Mouse (Mus musculus): ENCODE results near the gene Ubash3b. TPM values are rescaled to one million over a fixed set of nuclear protein-coding genes. Genes with fewer than 3 reads are reported as not detected.

Ubash3b gene
- polyA plus RNA-seq, 1 experiment from 2014 or later, result 11.3 TPM

- no peak overlapping the region for H3K27ac ChIP-seq
- 70% methylated on average over 13 of the region's 13 CpGs for WGBS
- H3K9ac ChIP-seq, result no peak overlapping the region
- no peaks in the 10 kb centered on the region for H3K36me3 ChIP-seq
- no peaks in the 10 kb centered on the region for H3K27me3 ChIP-seq
- no peak for ATAC-seq (ENCODE audit: insufficient number of reproducible peaks, insufficient read depth, low FRiP score, low TSS enrichment)
- no peaks in the 10 kb centered on the region for H3K4me1 ChIP-seq
- H3K4me2 ChIP-seq (replicated peaks), result no peak overlapping the region
- H3K9me3 ChIP-seq, result no peaks in the 10 kb centered on the region
- no peak overlapping the region for H3K4me3 ChIP-seq
These were observed 149.7 kb downstream of the Ubash3b start for GRCm38 (mm10) chr9:41011512-41012436.

GRCm38 (mm10) chr9:41007785-41008184 is 153.7 kb downstream of the Ubash3b start:
- Histone ChIP-seq H3K27ac (no peak overlapping the region), H3K9me3 (no peaks in the 10 kb centered on the region), H3K4me2 (replicated peaks) (no peak overlapping the region), H3K36me3 (no peaks in the 10 kb centered on the region), H3K4me1 (no peaks in the 10 kb centered on the region), H3K4me3 (no peak overlapping the region), H3K9ac (no peak overlapping the region), H3K27me3 (no peaks in the 10 kb centered on the region)
- ATAC-seq (ENCODE audit: insufficient number of reproducible peaks, insufficient read depth, low FRiP score, low TSS enrichment), result no peak
- WGBS, result 7% methylated on average over 1 of the region's 1 CpGs

- 62% methylated on average over 4 of the region's 4 CpGs for WGBS
- Histone ChIP-seq H3K4me3 (no peak within 1 kb of the TSS), H3K9ac (no peak within 1 kb of the TSS), H3K9me3 (no peaks in the 10 kb centered on the region), H3K36me3 (no peaks in the 10 kb centered on the region), H3K4me2 (replicated peaks) (no peak within 1 kb of the TSS), H3K27ac (no peak within 1 kb of the TSS), H3K27me3 (no peaks in the 10 kb centered on the region), H3K4me1 (no peaks in the 10 kb centered on the region)
- ATAC-seq (ENCODE audit: insufficient number of reproducible peaks, insufficient read depth, low FRiP score, low TSS enrichment), result no peak
These were observed 157.1 kb downstream of the Ubash3b start, which contains the start of gene Crtam for GRCm38 (mm10) chr9:41004415-41004814. TSS of gene Crtam (minus strand) at chr9:41004628.

GRCm38 (mm10) chr9:40997116-40997779 is 164.2 kb downstream of the Ubash3b start:
- Histone ChIP-seq H3K27ac (no peak overlapping the region), H3K4me1 (no peaks in the 10 kb centered on the region), H3K27me3 (no peaks in the 10 kb centered on the region), H3K36me3 (no peaks in the 10 kb centered on the region), H3K9ac (no peak overlapping the region), H3K4me3 (no peak overlapping the region), H3K9me3 (no peaks in the 10 kb centered on the region), H3K4me2 (replicated peaks) (no peak overlapping the region)
- 84% methylated on average over 7 of the region's 7 CpGs for WGBS
- no peak for ATAC-seq (ENCODE audit: insufficient number of reproducible peaks, insufficient read depth, low FRiP score, low TSS enrichment)

GRCm38 (mm10) chr9:40994075-40994474 is 167.4 kb downstream of the Ubash3b start:
- no peaks in the 10 kb centered on the region for H3K9me3 ChIP-seq
- no peak overlapping the region for H3K4me2 ChIP-seq (replicated peaks)
- no peaks in the 10 kb centered on the region for H3K27me3 ChIP-seq
- H3K36me3 ChIP-seq, result no peaks in the 10 kb centered on the region
- no peaks in the 10 kb centered on the region for H3K4me1 ChIP-seq
- no peak overlapping the region for H3K9ac ChIP-seq
- no peak overlapping the region for H3K4me3 ChIP-seq
- H3K27ac ChIP-seq, result no peak overlapping the region
- WGBS, result 52% methylated on average over 5 of the region's 5 CpGs
- ATAC-seq (ENCODE audit: insufficient number of reproducible peaks, insufficient read depth, low FRiP score, low TSS enrichment), result no peak

GRCm38 (mm10) chr9:40991511-40991910 is 170.0 kb downstream of the Ubash3b start:
- WGBS, result 85% methylated on average over 6 of the region's 6 CpGs
- no peak overlapping the region for H3K27ac ChIP-seq

GRCm38 (mm10) chr9:40989940-40990588 is 171.4 kb downstream of the Ubash3b start:
- no peak overlapping the region for H3K4me3 ChIP-seq
- no peak for ATAC-seq (ENCODE audit: insufficient number of reproducible peaks, insufficient read depth, low FRiP score, low TSS enrichment)
- no peak overlapping the region for H3K9ac ChIP-seq
- H3K4me2 ChIP-seq (replicated peaks), result no peak overlapping the region
- H3K36me3 ChIP-seq, result no peaks in the 10 kb centered on the region
- no peak overlapping the region for H3K27ac ChIP-seq
- H3K9me3 ChIP-seq, result no peaks in the 10 kb centered on the region
- no peaks in the 10 kb centered on the region for H3K27me3 ChIP-seq
- H3K4me1 ChIP-seq, result no peaks in the 10 kb centered on the region
- 43% methylated on average over 4 of the region's 4 CpGs for WGBS

More at GRCm38 (mm10) chr9:40991511-40991910, 170.0 kb downstream of the Ubash3b start:
- Histone ChIP-seq H3K4me3 (no peak overlapping the region), H3K4me1 (no peaks in the 10 kb centered on the region), H3K36me3 (no peaks in the 10 kb centered on the region), H3K9ac (no peak overlapping the region), H3K27me3 (no peaks in the 10 kb centered on the region), H3K9me3 (no peaks in the 10 kb centered on the region), H3K4me2 (replicated peaks) (no peak overlapping the region)
- ATAC-seq (ENCODE audit: insufficient number of reproducible peaks, insufficient read depth, low FRiP score, low TSS enrichment), result no peak

- WGBS, result 68% methylated on average over 3 of the region's 3 CpGs
These were observed 177.2 kb downstream of the Ubash3b start for GRCm38 (mm10) chr9:40984313-40984712.

GRCm38 (mm10) chr9:40983758-40984157 is 177.7 kb downstream of the Ubash3b start:
- Histone ChIP-seq H3K9ac (no peak overlapping the region), H3K27ac (no peak overlapping the region), H3K4me3 (no peak overlapping the region), H3K36me3 (no peaks in the 10 kb centered on the region), H3K27me3 (no peaks in the 10 kb centered on the region), H3K4me1 (no peaks in the 10 kb centered on the region), H3K4me2 (replicated peaks) (no peak overlapping the region), H3K9me3 (no peaks in the 10 kb centered on the region)
- 84% methylated on average over 3 of the region's 3 CpGs for WGBS
- no peak for ATAC-seq (ENCODE audit: insufficient number of reproducible peaks, insufficient read depth, low FRiP score, low TSS enrichment)

More at GRCm38 (mm10) chr9:40984313-40984712, 177.2 kb downstream of the Ubash3b start:
- no peak overlapping the region for H3K9ac ChIP-seq
- no peaks in the 10 kb centered on the region for H3K36me3 ChIP-seq
- no peaks in the 10 kb centered on the region for H3K27me3 ChIP-seq
- ATAC-seq (ENCODE audit: insufficient number of reproducible peaks, insufficient read depth, low FRiP score, low TSS enrichment), result no peak
- H3K27ac ChIP-seq, result no peak overlapping the region
- no peak overlapping the region for H3K4me2 ChIP-seq (replicated peaks)
- no peaks in the 10 kb centered on the region for H3K9me3 ChIP-seq
- no peaks in the 10 kb centered on the region for H3K4me1 ChIP-seq
- H3K4me3 ChIP-seq, result no peak overlapping the region

- WGBS, result 38% methylated on average over 6 of the region's 6 CpGs
- H3K36me3 ChIP-seq, result no peaks in the 10 kb centered on the region
- H3K9me3 ChIP-seq, result no peaks in the 10 kb centered on the region
- H3K27ac ChIP-seq, result no peak overlapping the region
- H3K4me1 ChIP-seq, result no peaks in the 10 kb centered on the region
- H3K27me3 ChIP-seq, result no peaks in the 10 kb centered on the region
- no peak overlapping the region for H3K4me3 ChIP-seq
- no peak for ATAC-seq (ENCODE audit: insufficient number of reproducible peaks, insufficient read depth, low FRiP score, low TSS enrichment)
- H3K4me2 ChIP-seq (replicated peaks), result no peak overlapping the region
- H3K9ac ChIP-seq, result no peak overlapping the region
These were observed 179.0 kb downstream of the Ubash3b start for GRCm38 (mm10) chr9:40982480-40982879.

GRCm38 (mm10) chr9:40974042-40974801 is 187.3 kb downstream of the Ubash3b start:
- Histone ChIP-seq H3K4me2 (replicated peaks) (no peak overlapping the region), H3K4me1 (no peaks in the 10 kb centered on the region), H3K27ac (no peak overlapping the region), H3K36me3 (no peaks in the 10 kb centered on the region), H3K27me3 (no peaks in the 10 kb centered on the region), H3K9ac (no peak overlapping the region), H3K4me3 (no peak overlapping the region), H3K9me3 (no peaks in the 10 kb centered on the region)
- 74% methylated on average over 11 of the region's 11 CpGs for WGBS
- ATAC-seq (ENCODE audit: insufficient number of reproducible peaks, insufficient read depth, low FRiP score, low TSS enrichment), result no peak

All from embryonic facial prominence, embryonic 12.5 days (tissue).